ENCODE assay signal across 15 mouse cellular contexts in the genomic region with DNA sequence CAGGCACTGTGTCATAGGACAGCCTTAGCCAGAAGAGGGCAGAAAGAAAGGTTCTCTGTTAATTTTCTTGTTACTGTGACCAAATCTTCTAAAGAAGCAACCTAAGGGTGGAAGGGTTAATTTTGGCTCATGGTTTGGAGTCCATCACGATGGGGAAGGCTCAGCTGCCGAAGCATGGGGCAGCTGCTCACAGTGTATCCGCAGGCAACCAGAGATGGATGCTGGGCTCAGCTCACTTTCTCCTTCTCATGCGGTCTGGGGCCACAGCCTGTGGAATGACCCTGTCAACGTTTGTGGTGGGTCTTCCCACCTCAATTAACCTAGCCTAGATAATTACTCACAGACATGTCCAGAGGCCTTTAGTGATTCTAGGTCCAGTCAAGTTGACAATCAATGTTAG.
"Had no signal": no experiment of that assay in that cellular context is flagged by ENCODE, and none has a peak within 500 bp of the region (broad histone marks: within the 10 kb centered on the region; RNA-seq: fewer than 3 reads in every experiment).

No protein-coding gene starts in this region.

- H3K9ac ChIP-seq: lung, embryonic 14.5 days; midbrain, embryonic 12.5 days; neural tube, embryonic 13.5 days; neural tube, embryonic 15.5 days; stomach, embryonic 15.5 days had no signal

- DNase-seq: lung, adult 18-20 months; lung, embryonic 14.5 days; lung, postnatal 10 days; lung, postnatal 4 days; midbrain, embryonic 14.5 days; right cerebral cortex, postnatal 14 days; thymus, adult 2 months; thymus, postnatal 25 days; thymus, postnatal 4 days had no signal

- H3K9me3 ChIP-seq: midbrain, embryonic 12.5 days; neural tube, embryonic 13.5 days; neural tube, embryonic 15.5 days; stomach, embryonic 15.5 days had no signal

- H3K36me3 ChIP-seq: midbrain, embryonic 12.5 days; neural tube, embryonic 15.5 days; stomach, embryonic 15.5 days had no signal

- H3K4me2 ChIP-seq: lung, embryonic 14.5 days; midbrain, embryonic 12.5 days; neural tube, embryonic 13.5 days; neural tube, embryonic 15.5 days; stomach, embryonic 15.5 days had no signal

- H3K4me3 ChIP-seq: midbrain, embryonic 12.5 days; myocyte; neural tube, embryonic 13.5 days; neural tube, embryonic 15.5 days; stomach, embryonic 15.5 days had no signal

- H3K27ac ChIP-seq: midbrain, embryonic 12.5 days; neural tube, embryonic 13.5 days; neural tube, embryonic 15.5 days; stomach, embryonic 15.5 days; stomach, postnatal 0 days had no signal

- H3K4me1 ChIP-seq: midbrain, embryonic 12.5 days; neural tube, embryonic 15.5 days; stomach, embryonic 15.5 days had no signal

- H3K27me3 ChIP-seq: midbrain, embryonic 12.5 days; neural tube, embryonic 15.5 days; stomach, embryonic 15.5 days had no signal
